Mouse (Mus musculus): ENCODE data around the gene Gm28308.

Gm28308 gene

DNA sequence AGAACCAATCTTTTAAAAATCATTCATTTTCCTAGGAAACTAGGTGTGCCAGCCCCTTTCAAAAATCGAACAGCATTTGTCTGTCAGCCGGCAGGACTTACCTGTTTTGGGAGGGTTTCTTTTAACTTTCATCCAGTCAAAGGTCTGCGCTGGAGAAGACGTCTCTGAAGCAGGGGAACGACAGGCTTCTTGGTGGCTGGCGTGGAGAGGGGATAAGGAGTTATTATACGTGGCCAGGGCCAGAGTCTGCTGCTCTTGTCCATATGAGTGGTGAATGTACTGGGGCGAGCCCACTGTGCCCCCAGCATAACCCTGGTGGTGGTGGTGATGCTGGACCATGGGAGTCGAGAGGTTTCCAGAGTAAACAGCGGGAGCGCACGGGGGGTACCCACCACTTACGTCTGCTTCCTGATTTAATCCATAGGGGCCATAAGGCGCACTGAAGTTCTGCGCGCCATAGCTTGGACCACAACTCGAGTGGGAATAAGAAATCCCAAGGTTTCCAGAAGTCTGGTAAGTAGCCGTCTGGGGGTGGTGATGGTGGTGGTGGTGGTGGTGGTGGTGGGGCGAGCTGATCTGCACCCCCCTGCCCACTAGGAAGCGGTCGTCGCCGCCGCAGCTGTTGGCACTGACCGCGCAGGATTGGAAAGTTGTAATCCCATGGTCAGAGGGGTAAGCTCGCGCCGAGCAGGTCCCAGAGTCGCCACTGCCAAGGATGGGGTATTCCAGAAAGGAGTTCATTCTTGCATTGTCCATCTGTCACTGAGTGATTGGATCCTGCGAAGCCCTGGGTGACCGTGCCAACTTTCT is 55.5 kb downstream of the Gm28308 start:
- DNase-seq (ENCODE audit: low read depth, low spot score), result no peak

DNA sequence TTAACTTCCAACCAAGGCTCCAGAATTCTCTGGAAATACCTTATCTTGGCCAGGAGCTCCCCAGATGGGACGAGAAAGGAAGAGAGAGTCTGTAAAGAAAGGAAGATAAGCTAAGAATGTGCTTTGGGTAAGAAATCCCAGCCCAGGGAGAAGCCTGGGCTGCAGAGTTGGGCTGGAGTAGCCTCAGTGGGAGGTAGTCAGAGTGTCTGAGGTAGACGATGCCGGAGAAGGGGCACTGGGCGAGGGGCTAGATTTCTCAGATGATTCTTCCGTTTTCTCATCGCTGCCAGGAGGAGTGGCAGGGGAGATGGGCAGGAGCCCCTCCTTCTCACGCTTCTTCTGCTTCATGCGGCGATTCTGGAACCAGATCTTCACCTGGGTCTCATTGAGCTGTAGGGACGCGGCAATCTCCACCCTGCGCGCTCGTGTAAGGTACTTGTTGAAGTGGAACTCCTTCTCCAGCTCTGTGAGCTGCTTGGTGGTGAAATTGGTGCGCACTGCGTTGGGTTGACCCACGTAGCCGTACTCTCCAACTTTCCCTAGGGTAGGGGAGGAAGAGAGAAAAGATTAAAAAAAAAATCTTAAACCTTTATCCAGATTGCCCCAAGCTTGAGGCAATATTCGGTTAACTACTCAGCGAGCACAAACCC is 56.5 kb downstream of the Gm28308 start:
- DNase-seq (ENCODE audit: low read depth, low spot score), result no peak

DNA sequence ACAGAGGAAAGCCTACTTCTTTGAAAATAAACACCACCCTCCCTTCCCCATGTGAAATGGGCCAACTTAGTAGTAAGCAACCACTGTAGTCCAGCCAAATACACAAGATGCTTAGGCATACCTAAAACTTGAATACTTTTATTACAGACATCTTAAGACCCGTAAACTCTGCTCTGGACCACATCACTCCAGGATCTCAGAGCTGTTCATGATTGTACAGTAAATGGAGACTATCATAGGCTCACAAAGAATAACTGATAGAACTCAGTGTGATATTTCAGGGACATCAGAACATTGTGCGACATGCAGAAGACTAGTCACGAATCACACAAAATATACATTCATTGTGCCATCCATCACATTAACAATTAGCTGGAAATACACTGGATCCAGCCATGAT is 57.7 kb downstream of the Gm28308 start:
- DNase-seq (ENCODE audit: low read depth, low spot score), result no peak

DNA sequence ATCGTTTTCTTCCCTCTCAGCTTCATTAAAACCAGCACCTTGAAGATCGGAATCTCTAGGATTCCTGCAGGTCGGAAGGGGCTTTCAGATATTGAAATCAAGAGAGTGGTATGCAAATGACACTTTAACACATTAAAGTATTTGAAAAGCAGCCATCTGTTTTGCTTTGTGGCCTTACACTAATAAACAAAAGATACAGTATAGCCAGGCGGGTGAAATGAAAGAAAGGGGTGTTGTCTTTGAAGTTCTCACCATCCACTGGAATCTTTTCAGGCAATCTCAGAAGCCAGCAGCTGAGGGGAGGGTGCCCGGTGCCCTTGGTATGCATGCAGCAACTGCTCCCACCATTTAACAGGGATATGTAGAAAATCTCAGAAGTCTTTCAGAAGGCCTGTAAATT is 59.1 kb downstream of the Gm28308 start:
- no peak for DNase-seq (ENCODE audit: low read depth, low spot score)

DNA sequence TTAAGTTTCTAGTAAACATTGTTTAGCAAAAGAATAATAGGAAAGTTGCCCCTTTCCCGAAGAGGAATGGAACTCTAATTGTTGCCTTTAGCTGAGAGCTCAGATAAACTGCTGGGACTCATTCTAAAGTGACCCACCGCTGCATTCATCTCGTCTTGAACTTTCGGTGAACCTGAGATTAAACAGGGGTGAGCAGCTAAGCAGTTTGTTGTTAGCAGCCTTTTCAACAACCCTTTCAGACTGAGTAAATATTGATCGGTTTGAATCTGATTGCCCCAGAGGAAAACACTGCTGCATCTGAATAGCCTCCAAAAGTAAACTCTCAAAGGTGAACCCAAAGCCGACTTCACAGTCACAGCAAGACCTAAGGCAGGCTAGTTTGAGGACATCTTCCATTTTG is 59.9 kb downstream of the Gm28308 start:
- DNase-seq (ENCODE audit: low read depth, low spot score), result no peak

DNA sequence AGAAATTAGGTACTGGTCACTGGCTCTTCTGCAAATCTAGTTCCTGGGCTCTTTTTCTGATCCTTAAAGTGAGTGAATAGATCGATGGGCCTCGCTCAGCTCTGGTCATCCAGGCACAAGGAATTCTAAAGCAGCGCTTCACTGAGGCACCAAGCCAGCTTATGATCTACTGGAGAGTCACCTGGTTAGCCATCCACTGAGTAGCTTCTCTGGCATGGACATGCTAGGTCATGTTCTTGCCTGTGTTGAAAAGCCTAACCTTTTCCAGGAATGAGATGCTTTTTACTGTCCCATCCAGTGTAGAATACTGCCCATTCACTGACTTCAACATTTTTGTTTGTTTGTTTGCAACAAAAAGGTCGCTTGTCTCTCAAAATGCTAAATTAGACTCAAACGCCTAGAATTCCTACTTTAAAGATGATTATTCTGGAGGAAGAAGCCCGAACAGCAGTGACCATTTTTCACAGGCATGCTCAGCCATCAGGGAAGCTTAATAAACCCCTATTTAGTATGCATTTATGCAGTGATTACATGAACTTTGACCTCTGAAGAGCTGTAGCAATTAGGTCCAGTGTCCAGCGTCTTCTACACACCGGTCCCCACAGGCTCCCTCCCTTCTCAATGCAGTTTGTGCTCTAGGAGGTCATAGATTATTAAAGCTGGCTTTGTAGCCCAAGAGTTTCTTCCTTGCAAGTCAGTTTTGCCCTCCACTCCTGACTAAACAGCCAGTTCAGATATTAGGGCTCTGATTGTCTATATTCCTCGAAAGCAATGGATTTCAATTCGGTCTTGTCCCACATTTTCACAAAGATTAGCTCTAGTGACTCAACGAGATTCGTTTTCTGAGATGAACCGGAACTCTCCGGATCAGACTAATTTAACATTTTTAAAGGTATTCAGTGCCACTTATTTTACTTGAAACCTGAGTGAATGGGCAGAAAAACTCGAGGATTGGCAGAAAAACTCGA is 60.6 kb downstream of the Gm28308 start:
- no peak for DNase-seq (ENCODE audit: low read depth, low spot score)

DNA sequence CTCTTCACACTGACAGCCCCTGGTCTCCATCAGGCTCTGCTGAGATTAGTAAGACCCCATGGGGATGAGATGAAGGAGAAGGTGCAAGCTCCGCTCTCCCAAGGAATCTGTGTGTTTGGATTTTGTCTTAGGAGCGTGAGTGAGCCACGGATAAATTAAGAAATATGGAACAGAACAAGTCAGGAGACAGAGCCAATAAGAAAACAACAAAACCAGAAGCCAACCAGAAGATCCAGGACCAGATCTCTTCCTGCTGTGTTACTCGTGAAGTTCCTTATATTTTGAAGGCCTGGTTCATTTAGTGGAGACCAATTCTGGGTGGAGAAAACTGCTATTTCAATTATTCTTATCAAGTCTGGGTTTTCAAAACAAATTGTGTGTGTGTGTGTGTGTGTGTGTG is 61.6 kb downstream of the Gm28308 start:
- no peak for DNase-seq (ENCODE audit: low read depth, low spot score)

DNA sequence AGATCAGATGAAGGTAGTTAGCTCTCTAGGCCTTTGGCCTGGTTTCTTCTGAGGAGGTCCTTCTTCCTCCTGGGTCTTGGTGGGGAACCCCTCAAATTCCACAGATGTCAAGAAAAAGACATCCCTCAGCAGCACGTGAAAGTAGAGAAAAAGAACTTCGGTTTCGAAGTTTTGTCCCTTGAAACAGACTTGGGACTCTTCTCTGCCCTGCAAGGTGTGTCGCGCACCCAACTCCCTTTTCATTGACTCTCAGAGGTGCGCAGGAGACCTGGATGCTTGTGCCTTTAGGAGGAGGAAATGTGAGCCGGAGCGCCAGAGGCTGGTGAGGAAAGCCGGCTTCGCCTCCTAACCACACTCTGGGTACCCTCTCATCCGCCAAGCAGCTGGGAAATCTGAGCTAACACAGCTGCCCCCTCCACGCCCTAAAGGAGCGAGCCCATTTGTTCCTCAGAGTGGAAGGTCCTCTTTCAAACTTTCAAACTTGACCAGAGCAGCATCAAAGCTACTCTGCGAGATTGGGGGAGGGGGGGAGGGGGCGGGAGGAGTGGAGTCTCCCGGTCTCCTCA is 62.7 kb downstream of the Gm28308 start:
- no peak for DNase-seq (ENCODE audit: low read depth, low spot score)

DNA sequence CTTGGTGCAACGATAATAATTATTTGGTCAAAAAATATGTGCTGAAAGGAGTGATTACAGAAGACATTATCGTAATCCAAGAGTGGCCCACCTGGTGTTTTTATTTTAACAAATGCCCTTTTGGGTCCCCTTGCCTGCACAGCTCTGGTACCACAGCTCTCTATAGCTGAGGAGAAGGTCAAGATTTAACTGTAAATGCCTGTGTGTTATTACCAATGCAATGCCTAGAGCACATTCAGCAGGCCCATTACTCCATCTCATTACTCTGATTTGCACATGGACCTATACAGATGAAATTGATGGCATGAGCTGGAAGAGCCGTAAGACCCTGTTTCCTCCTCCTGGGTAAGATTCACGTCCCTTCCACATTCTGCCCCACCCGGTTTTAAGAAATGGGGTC is 74.0 kb downstream of the Gm28308 start:
- no peak for DNase-seq (ENCODE audit: low read depth, low spot score)

DNA sequence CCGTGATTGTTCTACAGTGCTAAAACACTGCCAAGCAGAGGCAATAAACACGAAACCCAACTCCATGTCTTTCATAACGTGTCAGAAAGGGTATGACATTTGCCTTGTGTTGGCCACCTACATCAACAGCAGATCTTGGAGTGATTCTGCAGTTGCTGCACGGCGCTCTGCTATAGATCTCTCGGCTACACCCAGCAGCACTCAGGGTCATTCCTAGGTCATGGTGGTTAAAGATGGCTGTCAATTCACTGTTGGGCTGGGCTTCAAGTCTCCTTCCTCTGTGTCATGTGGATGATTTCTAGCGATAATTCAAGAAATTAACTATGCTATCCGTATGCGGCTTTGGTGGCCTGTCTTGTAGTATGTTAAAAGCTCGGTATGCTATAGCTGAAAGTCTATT is 74.6 kb downstream of the Gm28308 start:
- DNase-seq (ENCODE audit: low read depth, low spot score), result no peak

DNA sequence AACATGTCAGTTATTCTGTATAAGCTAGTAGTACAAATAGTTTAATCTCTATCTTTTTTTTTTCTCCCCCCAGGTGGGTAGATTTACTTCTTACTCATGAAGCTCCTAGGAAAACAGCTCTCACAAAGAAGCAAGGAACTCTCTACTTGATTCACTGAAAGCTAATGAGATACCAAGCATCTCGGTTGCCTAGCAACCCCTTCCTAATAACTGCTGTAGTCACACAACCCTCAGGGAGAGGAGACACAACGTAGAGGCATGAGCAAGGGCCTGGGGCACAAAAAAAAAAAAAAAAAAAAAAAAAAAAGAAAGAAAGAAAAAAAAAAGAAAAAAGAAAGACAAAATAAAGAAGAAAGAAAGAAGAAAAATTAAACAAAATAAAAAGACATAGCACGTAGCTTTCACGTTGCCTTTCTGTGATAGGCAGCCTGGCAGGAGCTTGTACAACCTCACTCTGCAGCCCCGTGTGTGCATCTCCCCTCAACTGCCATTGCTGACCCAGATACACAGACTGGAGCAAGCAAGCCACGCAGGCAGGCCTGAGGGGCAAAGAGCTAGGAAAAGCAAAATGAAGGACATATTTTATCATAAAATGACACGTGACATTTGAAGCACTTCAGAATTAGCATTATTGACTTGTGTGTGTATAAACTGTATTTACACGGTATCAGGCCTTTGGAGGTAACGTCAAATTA is 75.2 kb downstream of the Gm28308 start:
- DNase-seq (ENCODE audit: low read depth, low spot score), result no peak

DNA sequence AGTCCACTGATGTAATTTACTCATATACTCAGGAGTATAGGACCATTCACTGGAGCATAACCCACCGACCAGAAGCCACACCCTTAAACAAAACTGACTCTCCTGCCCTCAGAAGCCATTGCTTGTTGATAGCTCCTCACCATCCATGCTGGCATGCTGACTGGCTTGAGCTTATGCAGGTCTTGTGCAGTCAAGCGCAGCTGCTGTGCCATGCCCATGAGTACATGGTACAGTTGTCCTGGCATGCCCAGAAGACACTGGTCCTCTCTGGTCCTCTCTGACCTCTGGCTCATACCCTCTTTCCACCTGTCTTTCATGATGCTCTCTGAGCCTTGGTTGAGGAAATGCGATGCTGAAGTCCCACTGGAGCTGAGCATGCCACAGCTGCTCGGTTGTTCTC is 89.5 kb downstream of the Gm28308 start:
- no peak for DNase-seq (ENCODE audit: low read depth, low spot score)

DNA sequence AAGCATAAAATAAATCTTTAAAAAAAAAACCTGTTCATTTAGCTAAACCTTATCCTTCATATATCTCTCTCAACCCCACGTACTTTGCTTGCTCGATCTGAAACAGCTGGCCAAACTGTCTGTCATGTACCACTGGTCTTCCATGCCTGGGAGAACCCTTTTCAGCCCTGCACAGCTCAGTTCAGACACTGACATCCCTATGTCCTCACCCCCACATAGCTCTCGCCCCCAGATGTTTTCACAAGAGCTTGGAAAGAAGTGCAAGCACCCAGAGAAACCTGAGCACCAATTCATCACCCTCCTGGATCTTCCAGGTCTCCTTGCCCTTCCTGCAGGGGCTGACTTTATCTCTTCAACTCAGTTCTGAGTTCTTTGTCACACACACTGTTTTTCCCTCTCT is 92.0 kb downstream of the Gm28308 start:
- no peak for DNase-seq (ENCODE audit: low read depth, low spot score)

DNA sequence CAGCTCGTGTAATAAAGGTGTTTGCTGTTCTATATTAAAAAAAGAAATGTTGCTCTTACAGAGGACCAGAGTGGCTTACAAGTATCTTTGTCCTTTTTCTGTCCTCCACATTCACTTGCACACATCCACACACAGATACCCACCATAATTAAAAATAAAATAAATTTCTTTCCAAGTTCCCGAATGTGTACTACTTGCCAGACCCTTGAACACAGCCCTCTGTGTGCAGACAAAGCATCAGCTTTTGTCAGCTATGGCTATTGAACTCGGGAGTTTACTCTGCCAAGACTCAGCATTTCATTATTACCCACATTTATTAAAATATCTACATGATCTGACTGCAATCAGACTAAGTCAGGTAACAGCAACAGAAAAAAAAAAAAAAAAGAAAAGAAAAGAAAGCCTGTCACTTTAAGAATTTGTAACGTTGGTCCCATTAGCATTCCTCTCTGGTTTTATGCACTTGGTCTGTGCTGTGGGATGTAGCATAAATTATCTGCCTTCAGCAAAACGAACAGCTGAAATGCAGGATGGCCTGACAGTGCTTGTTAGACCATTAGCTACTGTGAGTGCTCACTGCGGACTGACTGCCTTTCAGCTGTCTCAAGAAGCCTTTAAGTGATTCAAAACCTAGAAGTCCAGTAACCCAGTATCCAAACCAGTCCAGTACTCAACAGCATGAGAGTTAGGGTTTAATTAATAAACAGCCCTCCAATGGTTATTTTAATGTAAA is 94.1 kb downstream of the Gm28308 start:
- no peak for DNase-seq (ENCODE audit: low read depth, low spot score)

DNA sequence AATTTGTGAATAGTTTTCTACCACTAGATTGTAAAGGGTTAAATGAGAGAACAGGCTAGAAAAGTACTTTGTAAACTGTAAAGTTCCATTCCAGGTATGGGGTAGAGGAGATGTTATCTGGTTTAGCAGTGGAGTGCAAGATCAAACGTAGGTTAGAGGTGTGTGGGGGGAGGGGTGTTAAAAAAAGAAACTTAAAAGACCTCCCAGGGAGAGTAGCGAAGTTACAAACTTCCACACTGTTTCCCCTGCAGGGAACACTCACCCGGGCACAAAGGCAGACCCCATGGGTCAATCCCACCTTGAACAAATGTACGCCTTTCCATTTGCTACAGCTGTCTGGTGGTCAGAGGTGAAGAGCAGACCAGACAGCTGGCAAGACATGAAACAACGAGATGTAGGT is 97.2 kb downstream of the Gm28308 start:
- DNase-seq (ENCODE audit: low read depth, low spot score), result no peak
